Mouse (Mus musculus) liver, postnatal 0 days (tissue): ENCODE results near the gene Prickle3. TPM values are rescaled to one million over a fixed set of nuclear protein-coding genes. Genes with fewer than 3 reads are reported as not detected.

Experiments used
- ATAC-seq: fragments of 200-750 bp; cut with Nextera tagmentation; 2 replicates; pipeline ENCODE4 v1.8.0; 2017; ENCODE audit warnings: mild to moderate bottlenecking, moderate library complexity
- DNase-seq: peaks from one replicate; pipeline ENCODE4 v3.0.0-alpha.2; 2016
- H3K27ac ChIP-seq: fragments of 300-500 bp; sonication (generic); 2 replicates; pipeline ENCODE4 v1.5.1; 2014; ENCODE audit warnings: antibody characterized with exemption, moderate library complexity, mild to moderate bottlenecking, low read depth
- H3K27me3 ChIP-seq: fragments of 300-500 bp; sonication (generic); 2 replicates; pipeline ENCODE4 v1.6.1; 2014; ENCODE audit warnings: low read length, control low read depth, mixed read lengths; ENCODE audit not compliant: insufficient read depth
- H3K36me3 ChIP-seq: fragments of 300-500 bp; sonication (generic); replicated peaks from 2 replicates; pipeline ENCODE4 v1.6.1; 2014; ENCODE audit warnings: mild to moderate bottlenecking, control low read depth, low read length, moderate library complexity, mixed read lengths; ENCODE audit not compliant: insufficient read depth
- H3K4me1 ChIP-seq: fragments of 300-500 bp; sonication (generic); 2 replicates; pipeline ENCODE4 v1.6.1; 2014; ENCODE audit warnings: antibody characterized with exemption, mild to moderate bottlenecking, control low read depth; ENCODE audit not compliant: insufficient read depth
- H3K4me2 ChIP-seq: fragments of 300-500 bp; sonication (generic); 2 replicates; pipeline ENCODE4 v1.6.1; 2014; ENCODE audit warnings: low read depth, mild to moderate bottlenecking, low read length, moderate library complexity, mixed read lengths
- H3K4me3 ChIP-seq: fragments of 300-500 bp; sonication (generic); 2 replicates; pipeline ENCODE4 v1.5.1; 2014; ENCODE audit warnings: low read depth, low read length
- H3K9ac ChIP-seq: fragments of 300-500 bp; sonication (generic); replicated peaks from 2 replicates; pipeline ENCODE4 v1.6.1; 2014; ENCODE audit warnings: mild to moderate bottlenecking, moderate library complexity
- H3K9me3 ChIP-seq: fragments of 300-500 bp; sonication (generic); 2 replicates; pipeline ENCODE4 v1.6.1; 2016; ENCODE audit warnings: mild to moderate bottlenecking, control low read depth, low read length, mixed read lengths
- CTCF ChIP-seq: sonication (generic); IDR thresholded peaks from 2 replicates; pipeline ENCODE4 v1.5.1; 2016; ENCODE audit warnings: antibody characterized with exemption, low read depth
- EP300 ChIP-seq: IDR thresholded peaks from 2 replicates; pipeline ENCODE4 v1.6.1; 2016; ENCODE audit warnings: antibody characterized with exemption, low read depth, mild to moderate bottlenecking
- WGBS: fragments of 180-500 bp; shearing (Covaris S2); extraction: QIAGEN DNeasy Blood & Tissue Kit; methylation state at CpG from one replicate; pipeline ENCODE4 v1.1.7; 2014; ENCODE audit not compliant: insufficient replicate concordance; 5-methylcytosine and 5-hydroxymethylcytosine counted together
- polyA plus RNA-seq: library from polyadenylated mRNA; unstranded; fragments of >200 nt; fragmentation: Nextera tagmentation; extraction: Ambion mirVana; gene quantifications from 2 replicates; pipeline ENCODE4 v1.2.1, GENCODE M21; 2015

The Prickle3 gene
- polyA plus RNA-seq, 1 experiment from 2014 or later: 1.7 TPM

GRCm38 (mm10) chrX:7675001-7675380 lies 17.9 kb downstream of the Prickle3 start:
- peak overlapping the region; percentile 66 for H3K4me2 ChIP-seq
- TF ChIP-seq EP300 (no peak), CTCF (no peak)
- no peaks in the 10 kb centered on the region for H3K36me3 ChIP-seq
- DNase-seq (no peak), ATAC-seq (no peak)
- H3K9me3 ChIP-seq: no peaks in the 10 kb centered on the region
- H3K27me3 ChIP-seq: no peaks in the 10 kb centered on the region
- 0 out of 2 replicates have a peak overlapping the region, but pooled peaks have one; percentile 13 for H3K9ac ChIP-seq
- peak overlapping the region; percentile 25 for H3K4me3 ChIP-seq
- peaks cover 6% of the 10 kb centered on the region for H3K4me1 ChIP-seq
- WGBS: 25% methylated on average over 10 of the region's 10 CpGs
- H3K27ac ChIP-seq: no peak overlapping the region

- Histone ChIP-seq H3K4me1 (peaks cover under 1% of the 10 kb centered on the region), H3K9me3 (no peaks in the 10 kb centered on the region), H3K27me3 (no peaks in the 10 kb centered on the region), H3K36me3 (no peaks in the 10 kb centered on the region), H3K4me2 (no peak overlapping the region; the same call in 1 of the 2 replicates), H3K9ac (no peak overlapping the region), H3K27ac (no peak overlapping the region), H3K4me3 (no peak overlapping the region)
- no peak for ATAC-seq
- 29% methylated on average over 3 of the region's 3 CpGs for WGBS
- DNase-seq: no peak
- TF ChIP-seq EP300: no peak
- peak; percentile 17; the same call in 1 of the 2 replicates for TF ChIP-seq CTCF
Measured at GRCm38 (mm10) chrX:7678986-7679385, 21.9 kb downstream of the Prickle3 start.

GRCm38 (mm10) chrX:7679405-7680056 lies 22.5 kb downstream of the Prickle3 start:
- Histone ChIP-seq H3K4me3 (peak overlapping the region; percentile 29), H3K9me3 (no peaks in the 10 kb centered on the region), H3K4me1 (no peaks in the 10 kb centered on the region; the same call in 1 of the 2 replicates), H3K36me3 (no peaks in the 10 kb centered on the region), H3K4me2 (peak overlapping the region; percentile 70), H3K27me3 (no peaks in the 10 kb centered on the region), H3K27ac (no peak overlapping the region), H3K9ac (no peak overlapping the region)
- ATAC-seq (peak; percentile 96), DNase-seq (peak; percentile 90)
- no peak for TF ChIP-seq EP300
- TF ChIP-seq CTCF: peak; percentile 87
- 14% methylated on average over 27 of the region's 27 CpGs for WGBS

- Histone ChIP-seq H3K9me3 (no peaks in the 10 kb centered on the region), H3K27me3 (no peaks in the 10 kb centered on the region), H3K36me3 (no peaks in the 10 kb centered on the region), H3K4me2 (peak overlapping the region; percentile 70), H3K4me1 (no peaks in the 10 kb centered on the region; the same call in 1 of the 2 replicates), H3K4me3 (peak overlapping the region; percentile 29), H3K27ac (no peak overlapping the region), H3K9ac (no peak overlapping the region)
- DNase-seq (no peak), ATAC-seq (peak; percentile 9)
- 21% methylated on average over 12 of the region's 12 CpGs for WGBS
- TF ChIP-seq EP300 (no peak), CTCF (no peak)
Measured at GRCm38 (mm10) chrX:7680057-7680412, 23.0 kb downstream of the Prickle3 start.

- Histone ChIP-seq H3K27me3 (no peaks in the 10 kb centered on the region), H3K4me3 (peak within 1 kb of the TSS; percentile 29), H3K36me3 (no peaks in the 10 kb centered on the region), H3K9ac (no peak within 1 kb of the TSS), H3K9me3 (no peaks in the 10 kb centered on the region), H3K27ac (no peak within 1 kb of the TSS), H3K4me1 (no peaks in the 10 kb centered on the region; the same call in 1 of the 2 replicates), H3K4me2 (peak within 1 kb of the TSS; percentile 70)
- TF ChIP-seq CTCF (no peak), EP300 (no peak)
- DNase-seq (peak; percentile 50), ATAC-seq (peak; percentile 64)
- 56% methylated on average over 13 of the region's 14 CpGs for WGBS
Measured at GRCm38 (mm10) chrX:7680864-7681263, 23.8 kb downstream of the Prickle3 start, which contains the start of gene Magix. TSS of gene Magix (minus strand) at chrX:7681251.

- Histone ChIP-seq H3K9me3 (no peaks in the 10 kb centered on the region), H3K36me3 (no peaks in the 10 kb centered on the region), H3K4me2 (no peak overlapping the region), H3K4me3 (no peak overlapping the region), H3K9ac (no peak overlapping the region), H3K27ac (no peak overlapping the region), H3K4me1 (no peaks in the 10 kb centered on the region), H3K27me3 (no peaks in the 10 kb centered on the region)
- DNase-seq: no peak
- TF ChIP-seq CTCF (no peak), EP300 (no peak)
- ATAC-seq: no peak
- 76% methylated on average over 2 of the region's 2 CpGs for WGBS
Measured at GRCm38 (mm10) chrX:7688321-7688720, 31.3 kb downstream of the Prickle3 start.
